Mouse (Mus musculus): ENCODE data around the gene Gm10073.
A peak's percentile ranks its signal among the peaks of the same experiment; 100 is the strongest.
"Not testable (repeated sequence)": the region's sequence is repeated elsewhere in the genome, so short reads cannot be mapped to it uniquely, and the experiment has no call there.

Gene Gm10073

GRCm38 (mm10) chr8:106599265-106599979 is 26.2 kb upstream of the Gm10073 start:
- DNase-seq (ENCODE audit: low spot score in 2 of 2): no peak

GRCm38 (mm10) chr8:106597067-106597466 is 23.8 kb upstream of the Gm10073 start:
- DNase-seq (ENCODE audit: low spot score in 2 of 2): no peak

- not testable (repeated sequence) for DNase-seq (ENCODE audit: low spot score in 2 of 2)
Measured at GRCm38 (mm10) chr8:106595623-106596022, 22.4 kb upstream of the Gm10073 start.

GRCm38 (mm10) chr8:106592458-106592857 is 19.2 kb upstream of the Gm10073 start:
- no peak for DNase-seq (ENCODE audit: low spot score in 2 of 2)

GRCm38 (mm10) chr8:106588443-106589431 is 15.5 kb upstream of the Gm10073 start:
- DNase-seq (ENCODE audit: low spot score in 2 of 2): peak in 1 of 2 experiments; percentile 16

- DNase-seq (ENCODE audit: low spot score in 2 of 2): no peak
Measured at GRCm38 (mm10) chr8:106586896-106587295, 13.6 kb upstream of the Gm10073 start.

- DNase-seq (ENCODE audit: low spot score in 2 of 2): no peak
Measured at GRCm38 (mm10) chr8:106585671-106586037, 12.4 kb upstream of the Gm10073 start.

- DNase-seq (ENCODE audit: low spot score in 2 of 2): no peak
Measured at GRCm38 (mm10) chr8:106584942-106585670, 11.8 kb upstream of the Gm10073 start.

GRCm38 (mm10) chr8:106581344-106582088 is 8.3 kb upstream of the Gm10073 start:
- no peak for DNase-seq (ENCODE audit: low spot score in 2 of 2)

GRCm38 (mm10) chr8:106579510-106579909 is 6.2 kb upstream of the Gm10073 start:
- no peak for DNase-seq (ENCODE audit: low spot score in 2 of 2)

- DNase-seq (ENCODE audit: low spot score in 2 of 2): peak in 1 of 2 experiments; percentile 22
Measured at GRCm38 (mm10) chr8:106576849-106577555, 3.7 kb upstream of the Gm10073 start.

GRCm38 (mm10) chr8:106574283-106574682 is 1.0 kb upstream of the Gm10073 start:
- no peak for DNase-seq (ENCODE audit: low spot score in 2 of 2)

GRCm38 (mm10) chr8:106572175-106572574 is 1.1 kb downstream of the Gm10073 start:
- not testable (repeated sequence) for DNase-seq (ENCODE audit: low spot score in 2 of 2)

GRCm38 (mm10) chr8:106571551-106572172 is 1.6 kb downstream of the Gm10073 start:
- DNase-seq (ENCODE audit: low spot score in 2 of 2): no peak

GRCm38 (mm10) chr8:106570386-106570785 is 2.9 kb downstream of the Gm10073 start:
- DNase-seq (ENCODE audit: low spot score in 2 of 2): no peak

- DNase-seq (ENCODE audit: low spot score in 2 of 2): no peak
Measured at GRCm38 (mm10) chr8:106569006-106569405, 4.3 kb downstream of the Gm10073 start.

GRCm38 (mm10) chr8:106563691-106564182 is 9.5 kb downstream of the Gm10073 start:
- peak; percentile 71 to 88 for DNase-seq (ENCODE audit: low spot score in 2 of 2)

GRCm38 (mm10) chr8:106561097-106561865 is 12.0 kb downstream of the Gm10073 start:
- DNase-seq (ENCODE audit: low spot score in 2 of 2): peak; percentile 68 to 84

- no peak for DNase-seq (ENCODE audit: low spot score in 2 of 2)
Measured at GRCm38 (mm10) chr8:106559844-106560243, 13.4 kb downstream of the Gm10073 start.

Measured in urinary bladder, adult 18-20 months (tissue).